Mouse (Mus musculus) liver, postnatal 0 days (tissue): ENCODE data around the gene Gpr65.

Experiments used
- CTCF ChIP-seq: sonication (generic); IDR thresholded peaks from 2 replicates; pipeline ENCODE4 v1.5.1; 2016; ENCODE audit warnings: antibody characterized with exemption, low read depth
- EP300 ChIP-seq: IDR thresholded peaks from 2 replicates; pipeline ENCODE4 v1.6.1; 2016; ENCODE audit warnings: antibody characterized with exemption, low read depth, mild to moderate bottlenecking

DNA sequence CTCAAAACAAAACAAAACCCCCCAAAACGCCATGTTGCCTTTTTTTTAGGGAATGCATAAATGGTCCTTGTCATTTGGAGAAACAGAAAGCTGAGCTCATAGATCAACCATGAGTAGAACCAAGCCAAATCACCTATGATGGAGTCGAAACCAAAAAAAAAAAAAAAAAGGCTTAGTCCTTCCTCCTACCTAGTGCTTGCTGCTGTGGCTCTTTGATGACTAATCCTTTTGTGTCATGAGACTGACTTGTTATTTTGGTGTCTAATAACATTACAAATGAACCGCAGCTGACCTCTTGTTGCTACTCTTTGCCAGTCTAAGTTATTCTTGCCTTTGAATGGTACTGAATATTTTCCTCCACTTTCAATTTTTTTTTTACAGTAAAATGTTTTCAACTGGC, 18.8 kb upstream of the Gpr65 start:
- no peak for TF ChIP-seq CTCF
- no peak for TF ChIP-seq EP300
